Mouse (Mus musculus): ENCODE data around the gene Slc2a9.

DNA sequence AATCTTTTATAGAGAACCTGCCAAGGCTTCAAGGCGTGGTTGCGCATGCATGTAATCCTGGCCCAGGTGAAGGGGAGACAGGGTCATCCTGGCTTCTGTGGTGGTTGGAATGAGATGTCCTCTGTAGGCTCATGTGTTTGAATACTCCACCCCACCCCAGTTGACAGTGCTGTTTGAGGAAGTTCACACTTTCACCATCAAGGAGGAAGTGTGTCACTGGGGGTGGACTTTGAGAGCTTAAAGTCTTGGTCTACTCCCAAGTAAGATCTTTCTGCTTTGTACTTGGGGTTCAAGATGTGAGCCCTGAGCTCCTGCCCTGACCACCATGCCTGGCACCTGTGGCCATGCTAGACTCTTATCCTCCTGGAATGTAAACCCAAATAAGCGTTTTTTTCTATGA is 100.7 kb downstream of the Slc2a9 start:
- TF ChIP-seq CTCF (IDR thresholded peaks at IDR 0.05; ENCODE audit: low read depth, low read length) (no peak), GATA2 (IDR thresholded peaks at IDR 0.05; ENCODE audit: borderline replicate concordance, low read depth, low read length) (no peak), GATA1 (IDR thresholded peaks at IDR 0.05; ENCODE audit: borderline replicate concordance, low read length) (no peak)
